Mouse (Mus musculus) embryonic facial prominence, embryonic 14.5 days (tissue): ENCODE results near the gene Gm45021. TPM values are rescaled to one million over a fixed set of nuclear protein-coding genes. Genes with fewer than 3 reads are reported as not detected.

Experiments used
- ATAC-seq: fragments of 200-750 bp; cut with Nextera tagmentation; 2 replicates; pipeline ENCODE4 v1.8.0; 2017; ENCODE audit warnings: low read depth, moderate number of reproducible peaks, moderate TSS enrichment
- DNase-seq: peaks from one replicate; pipeline ENCODE4 v3.0.0-alpha.2; 2015; ENCODE audit warnings: low spot score
- H3K27ac ChIP-seq: fragments of 300-500 bp; sonication (generic); replicated peaks from 2 replicates; pipeline ENCODE4 v1.5.1; 2014; ENCODE audit warnings: low read depth, mild to moderate bottlenecking, low read length, moderate library complexity
- H3K27me3 ChIP-seq: fragments of 300-500 bp; sonication (generic); replicated peaks from 2 replicates; pipeline ENCODE4 v1.6.1; 2014; ENCODE audit warnings: low read length; ENCODE audit not compliant: control insufficient read depth, insufficient read depth
- H3K36me3 ChIP-seq: fragments of 300-500 bp; sonication (generic); 2 replicates; pipeline ENCODE4 v1.6.1; 2014; ENCODE audit warnings: low read length, mixed read lengths; ENCODE audit not compliant: control insufficient read depth, insufficient read depth
- H3K4me1 ChIP-seq: fragments of 300-500 bp; sonication (generic); 2 replicates; pipeline ENCODE4 v1.6.1; 2014; ENCODE audit warnings: antibody characterized with exemption, low read length; ENCODE audit not compliant: control insufficient read depth, insufficient read depth
- H3K4me2 ChIP-seq: fragments of 300-500 bp; sonication (generic); 2 replicates; pipeline ENCODE4 v1.6.1; 2014; ENCODE audit warnings: low read depth, mild to moderate bottlenecking, low read length, moderate library complexity, mixed read lengths
- H3K4me3 ChIP-seq: fragments of 300-500 bp; sonication (generic); 2 replicates; pipeline ENCODE4 v1.5.1; 2014; ENCODE audit warnings: low read depth, mild to moderate bottlenecking, low read length
- H3K9ac ChIP-seq: fragments of 300-500 bp; sonication (generic); 2 replicates; pipeline ENCODE4 v1.6.1; 2014; ENCODE audit warnings: low read depth, mild to moderate bottlenecking, low read length, moderate library complexity, mixed read lengths
- H3K9me3 ChIP-seq: fragments of 300-500 bp; sonication (generic); 2 replicates; pipeline ENCODE4 v1.6.1; 2016; ENCODE audit warnings: low read length; ENCODE audit not compliant: control insufficient read depth
- WGBS: fragments of 180-500 bp; shearing (Covaris S2); extraction: QIAGEN DNeasy Blood & Tissue Kit; methylation state at CpG from one replicate; pipeline ENCODE4 v1.1.7; 2014; 5-methylcytosine and 5-hydroxymethylcytosine counted together
- polyA plus RNA-seq: library from polyadenylated mRNA; unstranded; fragments of >200 nt; fragmentation: Nextera tagmentation; extraction: Ambion mirVana; gene quantifications from 2 replicates; pipeline ENCODE4 v1.2.1, GENCODE M21; 2014

Gm45021 gene
- polyA plus RNA-seq, 1 experiment from 2014 or later: not detected

DNA sequence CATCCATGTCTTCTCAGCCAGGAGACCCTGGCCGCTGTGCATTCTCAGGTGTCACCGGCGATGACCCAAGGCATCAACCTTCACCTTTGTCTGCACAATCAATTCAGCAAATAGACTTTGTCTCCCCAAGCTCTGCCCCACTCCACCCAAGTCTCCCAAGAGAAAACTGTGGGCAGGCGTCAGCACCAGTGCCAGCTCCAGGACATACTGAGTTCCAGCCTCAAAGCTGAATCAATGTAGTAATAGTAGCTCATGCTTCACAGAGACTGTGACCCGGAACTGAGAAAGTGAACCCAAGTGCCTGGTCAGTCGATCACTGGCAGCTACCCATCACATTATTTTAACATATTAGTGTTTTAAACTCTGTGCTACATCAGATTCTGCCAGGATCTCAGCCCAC, 41.1 kb upstream of the Gm45021 start:
- no peak overlapping the region for H3K27ac ChIP-seq
- DNase-seq (no peak), ATAC-seq (no peak)
- no peaks in the 10 kb centered on the region for H3K36me3 ChIP-seq
- no peaks in the 10 kb centered on the region for H3K9me3 ChIP-seq
- WGBS: 87% methylated on average over 6 of the region's 6 CpGs
- no peak overlapping the region for H3K4me3 ChIP-seq
- no peak overlapping the region for H3K9ac ChIP-seq
- H3K27me3 ChIP-seq: no peaks in the 10 kb centered on the region
- no peak overlapping the region for H3K4me2 ChIP-seq
- H3K4me1 ChIP-seq: no peaks in the 10 kb centered on the region

DNA sequence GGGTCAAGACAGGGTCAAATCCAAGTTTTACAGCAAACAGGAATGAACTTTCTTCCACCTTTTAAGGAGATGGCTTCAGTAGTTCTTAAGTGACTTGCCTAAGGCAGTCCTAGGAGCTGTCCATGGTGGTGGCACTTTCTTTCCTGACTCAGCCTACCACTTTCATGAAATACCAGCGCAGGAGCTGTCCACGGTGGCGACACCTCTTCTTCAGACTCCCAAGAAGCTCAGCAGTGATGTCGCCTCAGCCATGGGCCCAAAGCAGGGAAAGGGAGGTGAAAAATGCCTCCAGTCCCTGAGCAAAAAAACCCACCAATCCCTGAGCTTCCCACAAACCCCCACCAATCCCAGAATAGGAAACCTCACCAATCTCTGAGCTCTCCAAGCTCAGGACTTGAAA, 36.5 kb upstream of the Gm45021 start:
- DNase-seq: peak; percentile 62

DNA sequence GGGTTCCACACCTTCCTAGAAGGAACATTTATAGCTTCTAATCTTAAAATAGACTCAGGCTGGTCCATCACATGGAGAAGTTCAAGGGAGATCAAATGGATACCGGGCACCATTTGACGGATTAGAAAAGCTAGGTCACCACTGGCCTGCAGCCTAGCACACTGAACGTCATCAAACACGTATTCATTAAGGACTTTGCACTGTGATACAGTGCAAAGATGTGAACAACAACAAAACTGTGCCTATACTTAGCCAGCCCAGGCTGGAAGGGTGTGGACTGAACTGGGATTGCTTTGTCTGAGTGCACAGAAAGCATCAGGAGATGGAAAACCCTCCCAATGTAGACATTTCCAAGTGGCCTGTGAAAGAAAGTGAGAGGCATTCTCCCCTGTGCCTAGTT, 35.6 kb upstream of the Gm45021 start:
- no peak for DNase-seq
- 85% methylated on average over 4 of the region's 4 CpGs for WGBS
- H3K9me3 ChIP-seq: no peaks in the 10 kb centered on the region
- H3K4me2 ChIP-seq: peak overlapping the region; percentile 79
- peak overlapping the region; percentile 72 for H3K9ac ChIP-seq
- H3K4me1 ChIP-seq: peaks cover 13% of the 10 kb centered on the region; the same call in 1 of the 2 replicates
- H3K4me3 ChIP-seq: peak overlapping the region; percentile 49
- no peaks in the 10 kb centered on the region for H3K27me3 ChIP-seq
- H3K27ac ChIP-seq: peak overlapping the region; percentile 96
- ATAC-seq: no peak
- H3K36me3 ChIP-seq: 0 out of 2 replicates have a peak, but pooled peaks cover 5% of the 10 kb centered on the region

More for the DNA sequence above, 36.5 kb upstream of the Gm45021 start:
- Histone ChIP-seq H3K4me2 (no peak overlapping the region), H3K4me3 (no peak overlapping the region), H3K27ac (no peak overlapping the region), H3K4me1 (peaks cover 13% of the 10 kb centered on the region; the same call in 1 of the 2 replicates), H3K36me3 (0 out of 2 replicates have a peak, but pooled peaks cover 5% of the 10 kb centered on the region), H3K27me3 (no peaks in the 10 kb centered on the region), H3K9me3 (no peaks in the 10 kb centered on the region), H3K9ac (no peak overlapping the region)
- 57% methylated on average over 4 of the region's 4 CpGs for WGBS
- no peak for ATAC-seq

DNA sequence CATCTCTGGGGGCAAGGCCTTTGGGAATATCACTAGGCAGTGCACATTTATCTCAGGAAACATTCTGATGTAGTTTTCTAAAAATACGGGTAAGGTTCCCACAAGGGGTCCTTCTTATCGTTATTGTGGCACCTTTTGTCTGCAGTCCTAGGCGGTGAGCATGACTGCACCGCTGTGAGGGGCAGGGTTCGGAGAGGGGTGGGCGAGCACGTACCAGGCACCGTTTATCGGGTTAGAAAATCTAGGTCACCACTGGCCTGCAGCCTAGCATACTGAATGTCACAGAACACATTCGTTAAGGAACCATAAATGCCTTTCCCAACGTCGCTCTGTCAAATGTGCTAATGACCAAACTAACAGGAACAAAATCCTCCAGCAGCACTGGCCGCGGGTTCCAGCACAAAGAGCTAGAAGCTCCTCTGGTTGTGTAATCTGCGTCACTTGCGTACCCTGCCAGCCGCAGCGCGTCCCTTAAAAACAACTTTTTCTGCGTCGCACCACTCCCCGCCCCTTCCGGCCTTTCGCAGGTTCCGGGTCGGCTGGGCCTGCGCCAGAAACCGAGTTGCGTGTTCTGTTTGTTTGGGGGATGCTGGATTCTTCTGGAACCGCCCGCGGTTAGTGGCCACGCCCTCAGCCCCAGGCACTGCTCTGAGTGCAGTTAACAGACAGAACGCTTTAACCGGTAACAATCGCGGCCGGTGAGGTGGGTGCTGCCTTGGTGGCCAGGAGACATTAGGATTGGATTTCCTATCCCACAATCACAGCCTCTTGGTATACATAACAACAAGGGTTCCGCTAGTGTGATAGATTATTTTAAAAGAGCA, 34.9 kb upstream of the Gm45021 start, which contains the start of gene Lrrc61:
Gene Lrrc61, plus strand, starts transcription at position 517 of the 824 bp plus-strand sequence.
- H3K4me2 ChIP-seq: peak within 1 kb of the TSS; percentile 79
- peaks cover 13% of the 10 kb centered on the region; the same call in 1 of the 2 replicates for H3K4me1 ChIP-seq
- ATAC-seq: peak; percentile 92
- H3K9ac ChIP-seq: peak within 1 kb of the TSS; percentile 72
- under 1% methylated on average over 39 of the region's 39 CpGs for WGBS
- no peaks in the 10 kb centered on the region for H3K27me3 ChIP-seq
- H3K4me3 ChIP-seq: peak within 1 kb of the TSS; percentile 49
- no peaks in the 10 kb centered on the region for H3K9me3 ChIP-seq
- 0 out of 2 replicates have a peak, but pooled peaks cover 5% of the 10 kb centered on the region for H3K36me3 ChIP-seq
- peak within 1 kb of the TSS; percentile 96 for H3K27ac ChIP-seq
- DNase-seq: peak; percentile 98

DNA sequence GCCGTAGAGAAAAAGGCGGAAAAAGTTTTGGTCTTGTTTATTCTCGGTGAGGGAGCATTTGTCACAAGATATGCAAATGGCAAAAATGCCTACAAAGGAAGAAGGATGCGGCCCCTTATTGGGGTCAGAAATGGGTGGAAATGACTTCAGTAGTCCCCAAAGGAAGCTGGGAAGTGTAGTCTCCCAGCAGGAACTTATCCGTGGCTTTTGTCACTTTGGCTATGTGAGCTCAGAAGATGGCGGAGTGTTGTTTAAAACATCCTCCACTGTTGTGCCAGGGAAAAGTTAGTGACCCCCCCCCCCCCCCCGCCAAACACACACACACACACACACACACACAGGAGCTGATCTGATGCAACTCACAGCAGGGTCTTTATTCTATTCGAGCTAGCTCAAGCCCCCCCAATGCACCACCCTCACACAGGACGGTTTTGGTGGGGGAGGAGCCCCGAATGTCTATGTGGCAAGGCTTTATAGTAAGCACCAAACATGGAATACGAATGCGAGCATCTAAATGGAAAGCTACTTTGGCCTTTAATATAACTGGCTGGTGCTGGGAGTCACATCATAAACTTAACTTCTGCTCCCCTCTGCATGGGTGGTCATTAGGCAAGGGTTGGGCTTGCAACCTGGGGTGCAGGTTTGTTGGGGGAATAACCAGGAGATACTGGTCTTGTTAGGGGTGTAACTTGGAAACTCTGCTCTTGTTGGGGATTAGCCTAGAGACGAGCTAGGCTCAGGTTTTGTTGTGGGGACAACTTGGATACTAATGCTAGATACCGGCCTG, 34.1 kb upstream of the Gm45021 start:
- Histone ChIP-seq H3K4me2 (peak overlapping the region; percentile 79), H3K9ac (peak overlapping the region; percentile 72), H3K27ac (peak overlapping the region; percentile 96), H3K4me3 (peak overlapping the region; percentile 49), H3K36me3 (0 out of 2 replicates have a peak, but pooled peaks cover 5% of the 10 kb centered on the region), H3K4me1 (peaks cover 13% of the 10 kb centered on the region; the same call in 1 of the 2 replicates), H3K9me3 (no peaks in the 10 kb centered on the region), H3K27me3 (no peaks in the 10 kb centered on the region)
- 23% methylated on average over 13 of the region's 14 CpGs for WGBS
- peak; percentile 82 for ATAC-seq
- DNase-seq: peak; percentile 95

DNA sequence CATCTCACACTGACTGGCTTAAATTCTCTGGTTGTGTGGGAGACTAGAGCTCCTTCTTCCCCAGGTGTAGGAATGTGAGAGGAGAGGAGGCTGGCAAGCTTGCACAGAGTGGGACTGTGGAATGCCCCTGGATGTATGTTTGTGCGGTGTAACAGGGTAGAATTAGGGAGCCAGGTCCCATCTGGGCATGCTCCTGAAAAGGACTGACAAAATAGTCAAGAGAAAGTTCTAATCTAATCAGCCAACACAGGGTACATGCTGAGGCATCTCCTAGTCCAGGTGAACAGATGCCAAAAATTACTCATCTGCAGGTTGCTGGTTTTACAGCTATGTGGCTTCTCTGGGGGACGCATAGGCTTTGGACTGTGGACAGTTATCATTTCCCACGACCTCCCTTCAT, 33.5 kb upstream of the Gm45021 start:
- H3K4me2 ChIP-seq: peak overlapping the region; percentile 79; the same call in 1 of the 2 replicates
- peaks cover 13% of the 10 kb centered on the region; the same call in 1 of the 2 replicates for H3K4me1 ChIP-seq
- H3K9me3 ChIP-seq: no peaks in the 10 kb centered on the region
- no peak overlapping the region for H3K4me3 ChIP-seq
- peak overlapping the region; percentile 96 for H3K27ac ChIP-seq
- H3K9ac ChIP-seq: 0 out of 2 replicates have a peak overlapping the region, but pooled peaks have one; percentile 72
- H3K27me3 ChIP-seq: no peaks in the 10 kb centered on the region
- H3K36me3 ChIP-seq: 0 out of 2 replicates have a peak, but pooled peaks cover 5% of the 10 kb centered on the region
- no peak for ATAC-seq
- DNase-seq: no peak
- 76% methylated on average over 3 of the region's 3 CpGs for WGBS

DNA sequence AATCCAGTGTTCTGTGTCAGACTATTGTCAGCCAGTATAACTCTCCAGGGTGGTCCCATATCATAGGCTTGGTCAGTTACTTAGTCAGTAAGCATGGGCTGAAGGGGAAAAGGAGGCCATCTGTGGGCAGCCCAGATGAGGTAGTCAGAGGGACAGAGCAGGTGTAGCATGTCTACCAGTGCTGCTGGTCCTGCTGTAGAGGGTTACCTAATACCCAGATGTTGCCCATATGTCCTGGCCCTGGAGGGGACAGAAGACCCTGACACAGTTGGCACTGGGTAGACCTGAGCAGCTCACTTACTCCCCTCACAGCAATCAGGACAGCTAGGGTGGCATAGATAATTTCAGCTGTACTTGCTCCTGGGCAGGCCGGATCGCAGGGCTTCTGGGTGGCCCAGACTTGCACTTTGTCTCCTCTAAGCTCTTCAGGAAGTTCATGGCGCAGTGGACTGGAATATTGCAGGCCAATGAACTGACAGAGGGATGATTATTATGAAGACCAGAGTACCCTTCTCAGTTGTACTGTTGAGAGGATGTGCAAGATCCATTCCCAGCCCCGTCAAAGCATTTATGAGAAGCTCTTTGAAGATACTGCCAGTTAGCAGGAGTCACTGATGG, 23.6 kb upstream of the Gm45021 start:
- 0 out of 2 replicates have a peak, but pooled peaks cover 10% of the 10 kb centered on the region for H3K36me3 ChIP-seq
- DNase-seq: no peak
- no peak overlapping the region for H3K4me3 ChIP-seq
- 88% methylated on average over 4 of the region's 4 CpGs for WGBS
- H3K9me3 ChIP-seq: no peaks in the 10 kb centered on the region
- H3K27me3 ChIP-seq: no peaks in the 10 kb centered on the region
- no peak overlapping the region for H3K4me2 ChIP-seq
- no peak overlapping the region for H3K9ac ChIP-seq
- ATAC-seq: no peak
- peaks cover 7% of the 10 kb centered on the region; the same call in 1 of the 2 replicates for H3K4me1 ChIP-seq
- no peak overlapping the region for H3K27ac ChIP-seq

DNA sequence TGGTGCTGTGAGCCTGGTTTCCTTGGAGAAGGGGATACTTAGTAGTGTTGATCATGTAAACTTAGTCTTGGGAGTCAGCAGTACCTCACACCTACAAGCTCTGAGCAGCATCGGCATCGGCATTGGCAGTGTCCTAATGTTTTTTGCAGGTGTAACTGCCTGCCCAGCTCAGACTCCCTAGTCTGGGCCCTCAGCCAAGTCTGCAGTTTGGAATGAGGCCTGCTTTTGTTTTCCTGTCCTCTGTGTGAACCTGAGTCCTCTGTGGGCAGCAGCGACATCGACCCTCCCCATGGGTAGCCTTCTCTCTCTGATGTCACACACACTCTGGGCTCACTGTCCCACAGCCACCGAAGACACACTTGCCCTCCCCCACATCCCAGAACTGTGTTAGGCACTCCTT, 23.1 kb upstream of the Gm45021 start:
- Histone ChIP-seq H3K36me3 (0 out of 2 replicates have a peak, but pooled peaks cover 10% of the 10 kb centered on the region), H3K4me1 (peaks cover 7% of the 10 kb centered on the region; the same call in 1 of the 2 replicates), H3K9me3 (no peaks in the 10 kb centered on the region), H3K27me3 (no peaks in the 10 kb centered on the region), H3K4me2 (no peak overlapping the region), H3K4me3 (no peak overlapping the region), H3K9ac (no peak overlapping the region), H3K27ac (no peak overlapping the region)
- peak; percentile 80 for DNase-seq
- ATAC-seq: peak; percentile 89
- WGBS: 42% methylated on average over 5 of the region's 5 CpGs
